Mouse (Mus musculus) frontal cortex, postnatal 36 days (tissue): ENCODE results near the gene Cacna1c.

ENCODE experiments used
- DNase-seq, 2 experiments: peaks; one replicate each; pipeline ENCODE4 v3.0.0; 2022; ENCODE audit warnings: low spot score in 2 of 2

Gene Cacna1c

DNA sequence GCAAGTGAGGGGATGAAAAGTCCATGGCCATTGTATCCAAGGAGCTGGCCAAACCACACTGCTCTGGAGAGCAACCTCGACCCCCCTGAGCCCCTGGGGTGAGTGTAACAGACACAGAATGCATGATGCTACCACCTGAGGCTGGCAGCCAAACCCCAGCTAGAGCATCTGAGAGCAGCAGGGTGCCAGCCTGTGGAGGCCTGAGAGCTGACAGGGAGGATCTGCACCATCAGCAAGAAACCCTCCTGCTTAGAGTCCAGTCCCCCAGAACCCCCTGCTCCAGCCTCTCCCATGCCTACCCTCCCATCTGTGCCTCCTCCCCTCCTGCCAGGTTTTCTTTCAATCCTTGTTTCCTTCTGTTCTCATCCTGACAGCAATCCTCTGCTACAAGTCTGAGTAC, 385.4 kb downstream of the Cacna1c start:
- no peak for DNase-seq

DNA sequence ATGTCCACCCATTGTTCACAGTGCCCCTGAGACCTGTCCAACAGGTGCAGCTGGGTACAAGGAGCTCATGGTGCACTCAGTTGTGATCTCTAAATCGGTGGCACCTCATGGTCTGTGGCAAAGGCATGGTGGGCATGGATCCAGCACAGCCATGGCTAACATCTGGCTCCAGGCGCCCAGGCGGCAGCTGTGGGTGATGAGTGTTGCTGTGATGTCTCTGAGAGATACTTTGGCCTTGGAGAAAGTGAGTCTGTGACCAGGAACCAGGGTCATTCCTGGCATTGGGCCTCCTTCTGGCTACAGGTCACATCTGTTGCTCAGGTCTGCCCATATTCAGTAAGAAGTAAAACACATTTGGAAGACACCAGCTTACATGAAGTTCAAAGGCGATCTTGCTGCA, 391.1 kb downstream of the Cacna1c start:
- DNase-seq = no peak

- DNase-seq = peak in 1 of 2 experiments; percentile 39
Observed at GRCm38 (mm10) chr6:118802286-118802685, 393.9 kb downstream of the Cacna1c start.

DNA sequence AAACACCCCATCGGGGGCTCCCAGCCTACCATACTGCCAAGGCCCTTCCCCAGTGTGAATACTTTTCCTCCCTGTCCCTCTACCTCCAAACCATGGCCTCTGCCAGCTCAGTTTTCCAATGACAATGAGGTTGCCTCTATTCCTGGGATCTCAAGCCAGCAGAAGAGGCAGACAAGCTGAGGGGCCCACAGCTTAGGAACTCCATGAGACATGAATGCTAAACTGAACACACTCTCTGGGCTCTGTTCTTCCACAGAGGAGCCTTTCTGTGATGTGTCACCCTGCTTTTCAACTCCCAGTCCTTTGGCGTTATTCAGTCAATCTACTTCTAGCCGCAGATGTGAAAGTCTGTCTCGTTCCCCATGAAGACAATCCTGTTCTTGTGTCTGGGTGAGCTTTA, 399.8 kb downstream of the Cacna1c start:
- no peak for DNase-seq

GRCm38 (mm10) chr6:118795716-118796115, 400.5 kb downstream of the Cacna1c start:
- DNase-seq = no peak

DNA sequence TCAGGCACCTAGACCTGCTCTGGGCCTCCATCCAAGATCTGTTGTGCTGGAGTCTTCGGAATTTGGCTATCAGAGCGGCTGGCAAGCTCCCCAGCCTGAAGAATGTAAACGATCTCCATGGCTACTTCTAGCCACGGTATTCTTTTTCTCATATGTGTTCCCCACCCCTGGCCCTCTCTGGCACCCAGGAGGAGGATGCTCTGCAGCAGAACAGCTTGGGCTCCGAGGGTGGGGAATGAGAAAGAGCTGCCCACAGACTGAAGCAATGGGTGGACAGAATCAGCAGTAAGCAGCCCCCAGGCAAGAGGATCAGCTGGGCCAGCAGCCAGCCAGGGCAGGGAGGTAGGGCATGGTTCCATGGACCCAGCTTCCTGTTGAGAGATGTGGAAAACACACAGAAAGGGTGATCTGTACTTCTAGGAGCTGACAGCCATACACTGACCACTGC, 404.3 kb downstream of the Cacna1c start:
- DNase-seq = peak; percentile 55 to 64

GRCm38 (mm10) chr6:118787933-118788332, 408.3 kb downstream of the Cacna1c start:
- no peak for DNase-seq

DNA sequence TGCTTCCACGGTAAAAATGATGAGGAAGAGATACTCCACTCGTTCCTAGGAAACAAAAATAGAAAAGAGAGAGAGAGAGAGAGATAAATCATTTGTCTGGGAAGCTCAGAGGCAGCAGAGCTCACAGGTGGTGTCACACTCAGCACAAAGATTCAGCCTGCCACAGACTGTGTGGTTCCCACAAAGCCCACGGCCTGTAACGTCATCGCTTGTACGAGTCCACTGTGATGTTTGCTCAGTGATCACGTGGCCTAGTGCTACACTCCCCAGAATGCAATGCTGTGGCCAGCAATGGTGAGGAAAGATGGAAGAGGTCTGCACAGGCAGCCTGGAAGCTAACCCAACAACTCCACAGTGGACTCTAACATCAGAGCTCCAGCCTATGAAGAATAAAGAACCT, 415.9 kb downstream of the Cacna1c start:
- DNase-seq = no peak

DNA sequence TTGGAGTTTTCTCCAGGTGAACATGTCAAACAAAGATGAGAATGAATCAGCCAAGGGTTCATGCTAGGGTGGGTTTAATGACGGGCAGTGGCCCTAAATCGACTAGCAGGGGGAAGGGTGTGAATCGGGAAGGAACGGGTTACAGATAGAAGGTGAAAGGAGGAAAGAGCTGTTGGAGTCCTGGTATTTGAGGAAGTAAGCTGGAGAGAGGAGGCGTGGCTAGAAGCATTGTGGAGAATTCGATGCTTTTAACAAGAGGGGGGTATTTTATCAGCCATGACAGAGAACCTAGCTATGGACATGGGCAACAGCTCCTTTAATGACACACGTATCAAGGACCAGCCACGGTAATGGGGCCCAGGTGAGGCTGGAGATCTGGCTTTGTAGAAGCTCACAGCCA, 417.0 kb downstream of the Cacna1c start:
- no peak for DNase-seq

DNA sequence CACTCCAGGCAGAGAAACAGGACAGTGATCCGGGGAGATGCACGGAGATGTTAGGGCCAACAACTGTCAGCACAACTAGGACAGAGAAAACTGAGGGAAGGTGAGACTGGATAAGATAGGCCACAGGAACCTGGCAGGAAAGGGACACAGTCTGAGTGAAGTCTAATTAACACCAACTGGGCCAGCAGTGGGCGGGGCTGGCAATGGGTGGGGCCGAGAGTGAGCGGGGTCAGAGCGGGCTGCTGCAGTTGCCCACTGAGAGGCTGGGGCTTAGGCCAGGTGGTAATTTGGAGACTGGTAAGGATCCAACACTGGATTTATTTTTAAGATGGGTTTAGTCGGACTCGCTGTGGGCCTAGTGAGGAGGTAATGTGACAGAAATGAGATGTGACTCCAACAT, 418.8 kb downstream of the Cacna1c start:
- no peak for DNase-seq

- DNase-seq = no peak
Observed at GRCm38 (mm10) chr6:118776459-118776858, 419.8 kb downstream of the Cacna1c start.

DNA sequence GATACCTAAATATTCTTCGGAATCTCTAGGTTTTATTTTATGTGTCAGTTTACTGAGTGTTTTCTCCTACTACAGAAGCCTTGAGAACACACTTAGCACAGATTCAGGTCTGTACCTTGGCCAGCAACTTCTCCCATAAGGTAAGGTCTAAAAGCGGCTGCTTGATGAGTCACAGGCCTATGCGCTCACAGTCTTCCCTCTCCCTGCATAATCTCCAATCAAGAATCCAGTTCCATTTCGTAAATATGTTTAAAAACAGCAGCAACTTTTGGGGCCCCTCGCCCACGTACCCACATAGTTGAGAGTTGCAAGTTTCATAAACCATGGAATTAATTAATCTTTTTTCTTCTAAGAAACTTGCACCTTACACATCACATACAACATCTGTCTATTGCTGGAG, 423.6 kb downstream of the Cacna1c start:
- DNase-seq = peak in 1 of 2 experiments; percentile 45

GRCm38 (mm10) chr6:118771121-118771520, 425.1 kb downstream of the Cacna1c start:
- DNase-seq = no peak

GRCm38 (mm10) chr6:118770396-118770795, 425.8 kb downstream of the Cacna1c start:
- DNase-seq = no peak

- DNase-seq = no peak
Observed at GRCm38 (mm10) chr6:118769792-118770191, 426.4 kb downstream of the Cacna1c start.

DNA sequence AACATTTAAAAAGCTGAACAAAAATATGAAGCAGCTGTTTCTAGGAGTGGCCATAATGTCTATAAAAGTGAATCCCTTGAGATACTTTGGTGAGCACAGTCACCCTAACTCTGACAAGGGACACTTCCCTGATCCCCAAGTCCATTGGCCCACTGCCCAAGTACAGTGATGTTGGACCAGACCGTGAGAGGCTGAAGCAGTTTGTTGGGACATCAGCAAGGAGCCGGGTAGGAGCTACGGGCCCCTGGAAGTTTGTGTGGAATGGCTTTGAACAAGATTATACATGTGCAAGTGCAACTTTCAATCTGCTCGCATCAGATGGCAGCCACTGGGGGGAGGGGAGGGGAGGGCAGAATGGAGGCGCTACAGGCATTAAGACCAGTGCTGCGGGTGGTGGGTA, 428.5 kb downstream of the Cacna1c start:
- no peak for DNase-seq

DNA sequence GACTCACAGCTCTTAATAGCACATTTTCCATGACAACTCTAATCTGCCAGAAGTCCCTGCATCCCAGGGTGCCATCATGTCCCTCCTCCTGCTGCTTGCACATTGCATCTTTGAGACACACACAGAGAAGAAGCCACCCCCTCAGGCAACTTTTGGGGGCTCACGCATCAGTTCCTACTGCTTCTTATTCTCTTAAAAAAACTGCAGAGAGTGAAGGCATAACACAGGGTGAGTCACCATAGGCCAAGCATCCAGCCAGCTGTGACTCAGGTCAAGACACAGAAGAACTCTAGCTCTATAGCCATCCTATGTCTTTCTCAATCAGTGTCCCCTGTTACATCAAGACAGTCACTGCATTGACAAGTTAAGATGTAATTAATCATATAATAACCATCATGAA, 431.0 kb downstream of the Cacna1c start:
- DNase-seq = no peak

- DNase-seq = no peak
Observed at GRCm38 (mm10) chr6:118759015-118759414, 437.2 kb downstream of the Cacna1c start.

GRCm38 (mm10) chr6:118758290-118758907, 437.8 kb downstream of the Cacna1c start:
- no peak for DNase-seq

- DNase-seq = no peak
Observed at GRCm38 (mm10) chr6:118757533-118758289, 438.5 kb downstream of the Cacna1c start.

- DNase-seq = no peak
Observed at GRCm38 (mm10) chr6:118756511-118756910, 439.7 kb downstream of the Cacna1c start.

GRCm38 (mm10) chr6:118755768-118756167, 440.4 kb downstream of the Cacna1c start:
- no peak for DNase-seq

DNA sequence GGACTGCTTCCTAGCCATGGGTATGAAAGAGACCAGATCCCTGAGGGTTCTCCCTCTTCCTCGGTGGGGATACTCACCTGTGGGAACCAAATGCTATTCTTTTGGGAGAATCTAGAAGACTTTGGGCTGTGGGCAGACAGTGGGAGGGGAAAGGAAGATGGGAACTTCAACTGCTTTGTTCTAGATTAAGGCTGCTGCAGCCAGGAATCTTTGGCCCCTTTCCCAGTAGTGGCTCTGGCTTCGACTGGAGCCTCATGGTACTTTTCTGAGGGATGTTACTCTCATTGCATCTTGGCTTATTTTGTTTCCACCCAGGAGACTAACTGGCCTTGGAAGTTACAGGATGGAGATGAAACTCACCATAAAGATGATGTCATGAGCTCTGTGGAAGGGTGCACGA, 441.8 kb downstream of the Cacna1c start:
- peak; percentile 49 to 63 for DNase-seq
